Mouse (Mus musculus) lung, postnatal 0 days (tissue): ENCODE measurements around the gene Egfem1. TPM values are rescaled to one million over a fixed set of nuclear protein-coding genes. Genes with fewer than 3 reads are reported as not detected.

Source experiments
- ATAC-seq: fragments of 200-750 bp; cut with Nextera tagmentation; 2 replicates; pipeline ENCODE4 v1.8.0; 2017; ENCODE audit warnings: moderate library complexity
- DNase-seq: peaks from one replicate; pipeline ENCODE4 v3.0.0-alpha.2; 2016; ENCODE audit warnings: low spot score
- H3K27ac ChIP-seq: fragments of 300-500 bp; sonication (generic); 2 replicates; pipeline ENCODE4 v1.5.1; 2014; ENCODE audit warnings: antibody characterized with exemption, mild to moderate bottlenecking, low read length, mixed read lengths
- H3K27me3 ChIP-seq: fragments of 300-500 bp; sonication (generic); replicated peaks from 2 replicates; pipeline ENCODE4 v1.6.1; 2014; ENCODE audit warnings: low read length, mixed read lengths; ENCODE audit not compliant: insufficient read depth
- H3K36me3 ChIP-seq: fragments of 300-500 bp; sonication (generic); 2 replicates; pipeline ENCODE4 v1.6.1; 2014; ENCODE audit warnings: low read length, mixed read lengths; ENCODE audit not compliant: insufficient read depth
- H3K4me1 ChIP-seq: fragments of 300-500 bp; sonication (generic); 2 replicates; pipeline ENCODE4 v1.6.1; 2014; ENCODE audit warnings: antibody characterized with exemption, low read depth, low read length, mixed read lengths; ENCODE audit not compliant: insufficient read depth
- H3K4me2 ChIP-seq: fragments of 300-500 bp; sonication (generic); replicated peaks from 2 replicates; pipeline ENCODE4 v1.6.1; 2014; ENCODE audit warnings: low read depth, mild to moderate bottlenecking, low read length, moderate library complexity, mixed read lengths
- H3K4me3 ChIP-seq: fragments of 300-500 bp; sonication (generic); 2 replicates; pipeline ENCODE4 v1.5.1; 2014; ENCODE audit warnings: low read depth, low read length
- H3K9ac ChIP-seq: fragments of 300-500 bp; sonication (generic); replicated peaks from 2 replicates; pipeline ENCODE4 v1.6.1; 2014; ENCODE audit warnings: low read depth, mild to moderate bottlenecking
- H3K9me3 ChIP-seq: fragments of 300-500 bp; sonication (generic); 2 replicates; pipeline ENCODE4 v1.6.1; 2016; ENCODE audit warnings: low read length, mixed read lengths
- CTCF ChIP-seq: IDR thresholded peaks from 2 replicates; pipeline ENCODE4 v1.5.1; 2016; ENCODE audit warnings: antibody characterized with exemption, mild to moderate bottlenecking
- EP300 ChIP-seq: IDR thresholded peaks from 2 replicates; pipeline ENCODE4 v1.6.1; 2016; ENCODE audit warnings: antibody characterized with exemption, mild to moderate bottlenecking, control low read depth
- WGBS: fragments of 180-500 bp; shearing (Covaris S2); extraction: QIAGEN DNeasy Blood & Tissue Kit; methylation state at CpG from one replicate; pipeline ENCODE4 v1.1.7; 2014; 5-methylcytosine and 5-hydroxymethylcytosine counted together
- polyA plus RNA-seq: library from polyadenylated mRNA; unstranded; fragments of >200 nt; fragmentation: Nextera tagmentation; extraction: Ambion mirVana; gene quantifications from 2 replicates; pipeline ENCODE4 v1.2.1, GENCODE M21; 2015

The Egfem1 gene
- polyA plus RNA-seq, 1 experiment from 2014 or later: 19.7 TPM

GRCm38 (mm10) chr3:29432109-29433091 is 350.6 kb downstream of the Egfem1 start:
- Histone ChIP-seq H3K4me2 (no peak overlapping the region), H3K4me1 (no peaks in the 10 kb centered on the region), H3K27ac (no peak overlapping the region), H3K27me3 (no peaks in the 10 kb centered on the region), H3K36me3 (no peaks in the 10 kb centered on the region), H3K4me3 (no peak overlapping the region), H3K9me3 (no peaks in the 10 kb centered on the region), H3K9ac (no peak overlapping the region)
- no peak for DNase-seq
- no peak for TF ChIP-seq EP300
- no peak for TF ChIP-seq CTCF
- no peak for ATAC-seq
- 71% methylated on average over 10 of the region's 10 CpGs for WGBS

GRCm38 (mm10) chr3:29443024-29443423 is 361.2 kb downstream of the Egfem1 start:
- 87% methylated on average over 6 of the region's 6 CpGs for WGBS
- Histone ChIP-seq H3K4me2 (no peak overlapping the region), H3K4me1 (no peaks in the 10 kb centered on the region), H3K27me3 (no peaks in the 10 kb centered on the region), H3K9ac (no peak overlapping the region), H3K27ac (no peak overlapping the region), H3K36me3 (no peaks in the 10 kb centered on the region), H3K4me3 (no peak overlapping the region), H3K9me3 (no peaks in the 10 kb centered on the region)
- ATAC-seq (no peak), DNase-seq (no peak)
- TF ChIP-seq CTCF: no peak
- no peak for TF ChIP-seq EP300

- TF ChIP-seq CTCF: no peak
- TF ChIP-seq EP300: no peak
- no peak overlapping the region for H3K4me3 ChIP-seq
- H3K9ac ChIP-seq: no peak overlapping the region
- no peak overlapping the region for H3K27ac ChIP-seq
- no peaks in the 10 kb centered on the region for H3K36me3 ChIP-seq
- H3K9me3 ChIP-seq: no peaks in the 10 kb centered on the region
- DNase-seq (peak; percentile 51), ATAC-seq (no peak)
- no peaks in the 10 kb centered on the region for H3K27me3 ChIP-seq
- no peak overlapping the region for H3K4me2 ChIP-seq
- 27% methylated on average over 5 of the region's 5 CpGs for WGBS
- no peaks in the 10 kb centered on the region for H3K4me1 ChIP-seq
Observed at GRCm38 (mm10) chr3:29444661-29445060, 362.8 kb downstream of the Egfem1 start.

GRCm38 (mm10) chr3:29446081-29446480 is 364.3 kb downstream of the Egfem1 start:
- Histone ChIP-seq H3K36me3 (no peaks in the 10 kb centered on the region), H3K9me3 (no peaks in the 10 kb centered on the region), H3K27ac (no peak overlapping the region), H3K27me3 (no peaks in the 10 kb centered on the region), H3K4me1 (no peaks in the 10 kb centered on the region), H3K4me3 (no peak overlapping the region), H3K9ac (no peak overlapping the region), H3K4me2 (no peak overlapping the region)
- WGBS: 40% methylated on average over 3 of the region's 3 CpGs
- peak; percentile 48; the same call in 1 of the 2 replicates for ATAC-seq
- TF ChIP-seq EP300: peak; percentile 35; the same call in 1 of the 2 replicates
- TF ChIP-seq CTCF: no peak
- peak; percentile 9 for DNase-seq

- Histone ChIP-seq H3K4me1 (no peaks in the 10 kb centered on the region), H3K27ac (no peak overlapping the region), H3K4me2 (no peak overlapping the region), H3K9me3 (no peaks in the 10 kb centered on the region), H3K27me3 (no peaks in the 10 kb centered on the region), H3K36me3 (no peaks in the 10 kb centered on the region), H3K9ac (no peak overlapping the region), H3K4me3 (no peak overlapping the region)
- no peak for DNase-seq
- TF ChIP-seq EP300 (no peak), CTCF (no peak)
- 81% methylated on average over 5 of the region's 5 CpGs for WGBS
- ATAC-seq: no peak
Observed at GRCm38 (mm10) chr3:29448829-29449406, 367.1 kb downstream of the Egfem1 start.

GRCm38 (mm10) chr3:29498211-29498610 is 416.4 kb downstream of the Egfem1 start:
- DNase-seq (no peak), ATAC-seq (no peak)
- TF ChIP-seq CTCF (no peak), EP300 (no peak)
- Histone ChIP-seq H3K27me3 (no peaks in the 10 kb centered on the region), H3K36me3 (no peaks in the 10 kb centered on the region), H3K4me3 (no peak overlapping the region), H3K9ac (no peak overlapping the region), H3K4me2 (no peak overlapping the region), H3K9me3 (no peaks in the 10 kb centered on the region), H3K4me1 (no peaks in the 10 kb centered on the region), H3K27ac (no peak overlapping the region)
- WGBS: 61% methylated on average over 2 of the region's 2 CpGs
